ENCODE assay signal across 8 mouse cellular contexts in the genomic region with DNA sequence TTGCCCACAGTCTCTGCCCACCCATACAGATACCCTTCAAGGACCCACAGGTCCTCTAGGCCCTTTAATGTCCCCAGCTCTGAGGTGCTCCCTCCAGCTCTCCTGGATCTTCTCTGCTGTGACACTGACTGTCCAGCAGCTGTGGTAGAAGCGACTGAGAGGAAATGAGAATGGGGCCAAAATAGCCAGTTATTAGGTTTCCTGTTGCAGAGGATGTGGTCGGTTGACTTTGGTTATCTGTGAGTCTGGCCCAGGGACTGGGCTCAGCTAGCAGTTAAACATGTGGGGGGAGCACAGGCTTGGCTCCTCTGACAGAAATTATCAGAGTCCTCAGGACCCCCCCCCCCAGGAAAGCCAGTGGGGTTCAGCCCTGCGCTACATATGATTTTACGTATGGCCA. TPM values are rescaled to one million over a fixed set of nuclear protein-coding genes. Genes with fewer than 3 reads are reported as not detected.
DNase-seq lines count a peak whose midpoint lies in the region; ATAC-seq and TF ChIP-seq lines count a peak whose summit lies in the region.

No protein-coding gene starts in this region.

- intact Hi-C loops in gastrocnemius, adult 2 months (cut with DNase I), result no loop called here
- intact Hi-C loops in heart, postnatal 10 days (cut with DNase I), result no loop called here

- DNase-seq in gastrocnemius, adult 2 months, result no peak
- no peak for DNase-seq in gastrocnemius, adult 8-10 months (ENCODE audit: low spot score in 2 of 2)
- DNase-seq in spleen, adult 18-20 months, result peak; percentile 18 to 29
- DNase-seq in spleen, postnatal 14 days (ENCODE audit: low spot score in 2 of 2), result no peak
- peak; percentile 20 to 35 for DNase-seq in heart, postnatal 10 days
- DNase-seq in testis, postnatal 10 days (ENCODE audit: low spot score), result no peak
- DNase-seq in cerebellum, adult 8-10 months, result no peak

- no peak for TF ChIP-seq CTCF in gastrocnemius, adult 2 months (IDR thresholded peaks at IDR 0.05)

- H3K4me3 ChIP-seq in gastrocnemius, adult 2 months, result no peak overlapping the region; the same call in 1 of the 2 replicates

- ATAC-seq in neutrophil, adult 5-6 weeks (ENCODE audit: extremely low read depth, insufficient number of reproducible peaks, low FRiP score, poor library complexity, severe bottlenecking), result peak; percentile 21

- 0 out of 2 replicates have a peak overlapping the region, but pooled peaks have one; percentile 32 for H3K27ac ChIP-seq in gastrocnemius, adult 2 months

RNA-seq across cellular contexts. Expression of a gene that starts 19.7 kb away (rescaled TPM):
- 1 to 10 TPM; 1.1 to 1.8 TPM for total RNA-seq in gastrocnemius, adult 2 months (2021)
- total RNA-seq in gastrocnemius, adult 8-10 months (2022), result 1 to 10 TPM in 3 of 4 experiments, under 1 TPM in 1; 0.61 to 1.5 (median 1.2) TPM
- total RNA-seq in heart, postnatal 10 days (2021), result 1 to 10 TPM; 3.7 to 5.8 TPM
- total RNA-seq in neutrophil, adult 5-6 weeks (2017), result 31.4 and 31.9 TPM in 2 replicates

Comparison
In these comparisons a context has a peak if more than half of its experiments do, and no peak if none do; other contexts are left out.
1. DNase-seq: peak in spleen, adult 18-20 months (2 of 2) and heart, postnatal 10 days (2 of 2); none in gastrocnemius, adult 2 months (single experiment), gastrocnemius, adult 8-10 months (0 of 2), spleen, postnatal 14 days (0 of 2), testis, postnatal 10 days (single experiment) and cerebellum, adult 8-10 months (single experiment).